Mouse (Mus musculus): ENCODE data around the gene Nrip1.
"Not testable (repeated sequence)": the region's sequence is repeated elsewhere in the genome, so short reads cannot be mapped to it uniquely, and the experiment has no call there.

Gene Nrip1

GRCm38 (mm10) chr16:76373671-76374091 lies at the start of gene Nrip1:
TSS of gene Nrip1 (minus strand) at chr16:76373827.
- in situ Hi-C loops (cut with MboI; ENCODE audit: low pct_unique_long_range_greater_than_20kb in 1 of 2, low sequenced_read_pairs in 2 of 2, unreplicated experiment in 1 of 2), result no loop called here

DNA sequence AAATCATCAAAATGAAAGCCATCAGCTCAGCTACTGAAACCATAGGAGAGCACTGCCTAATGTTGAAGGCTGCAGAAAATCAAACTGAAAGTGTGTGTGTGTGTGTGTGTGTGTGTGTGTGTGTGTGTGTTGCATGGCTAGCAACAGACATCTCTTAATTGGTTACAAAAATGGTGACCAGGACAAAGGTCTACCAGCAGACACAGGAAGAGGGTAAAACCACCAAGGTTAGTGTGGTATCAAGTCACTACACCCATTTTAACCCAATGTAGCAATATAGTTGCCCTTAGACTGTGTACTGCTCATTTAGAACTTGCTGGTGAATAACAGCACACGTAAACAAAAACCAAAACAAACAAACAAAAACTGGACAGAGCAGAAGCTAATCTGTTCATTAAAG lies 48.9 kb upstream of the Nrip1 start:
- in situ Hi-C loops (cut with MboI; ENCODE audit: low pct_unique_long_range_greater_than_20kb in 1 of 2, low sequenced_read_pairs in 2 of 2, unreplicated experiment in 1 of 2), result no loop called here

- in situ Hi-C loops (cut with MboI; ENCODE audit: low pct_unique_long_range_greater_than_20kb in 1 of 2, low sequenced_read_pairs in 2 of 2, unreplicated experiment in 1 of 2), result no loop called here
Observed at GRCm38 (mm10) chr16:76419849-76420248, 46.2 kb upstream of the Nrip1 start.

- in situ Hi-C loops (cut with MboI; ENCODE audit: low pct_unique_long_range_greater_than_20kb in 1 of 2, low sequenced_read_pairs in 2 of 2, unreplicated experiment in 1 of 2), result no loop called here
Observed at GRCm38 (mm10) chr16:76416477-76416876, 42.9 kb upstream of the Nrip1 start.

DNA sequence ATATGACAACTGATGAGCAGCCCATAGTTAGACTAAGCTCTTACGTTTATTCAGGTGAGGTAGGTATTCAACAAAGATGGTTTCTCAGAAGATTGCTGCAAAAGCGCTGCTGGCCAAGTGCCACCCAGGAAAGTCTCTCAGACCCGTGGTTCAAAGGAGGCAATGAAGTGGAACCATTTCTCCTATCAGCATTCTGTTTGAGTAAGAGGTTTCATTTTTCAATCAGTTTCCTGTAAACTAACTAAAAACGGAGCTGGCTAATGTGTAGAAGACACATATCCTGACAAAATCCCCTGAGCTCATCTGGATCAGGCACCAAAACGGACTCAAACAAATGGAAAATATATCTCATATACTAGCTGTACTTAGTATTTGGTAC lies 42.4 kb upstream of the Nrip1 start:
- in situ Hi-C loops (cut with MboI; ENCODE audit: low pct_unique_long_range_greater_than_20kb in 1 of 2, low sequenced_read_pairs in 2 of 2, unreplicated experiment in 1 of 2), result no loop called here

GRCm38 (mm10) chr16:76415407-76416059 lies 41.9 kb upstream of the Nrip1 start:
- in situ Hi-C loops (cut with MboI; ENCODE audit: low pct_unique_long_range_greater_than_20kb in 1 of 2, low sequenced_read_pairs in 2 of 2, unreplicated experiment in 1 of 2), result no loop called here

GRCm38 (mm10) chr16:76414528-76414927 lies 40.9 kb upstream of the Nrip1 start:
- in situ Hi-C loops (cut with MboI; ENCODE audit: low pct_unique_long_range_greater_than_20kb in 1 of 2, low sequenced_read_pairs in 2 of 2, unreplicated experiment in 1 of 2), result no loop called here

GRCm38 (mm10) chr16:76413581-76413980 lies 40.0 kb upstream of the Nrip1 start:
- in situ Hi-C loops (cut with MboI; ENCODE audit: low pct_unique_long_range_greater_than_20kb in 1 of 2, low sequenced_read_pairs in 2 of 2, unreplicated experiment in 1 of 2), result no loop called here

DNA sequence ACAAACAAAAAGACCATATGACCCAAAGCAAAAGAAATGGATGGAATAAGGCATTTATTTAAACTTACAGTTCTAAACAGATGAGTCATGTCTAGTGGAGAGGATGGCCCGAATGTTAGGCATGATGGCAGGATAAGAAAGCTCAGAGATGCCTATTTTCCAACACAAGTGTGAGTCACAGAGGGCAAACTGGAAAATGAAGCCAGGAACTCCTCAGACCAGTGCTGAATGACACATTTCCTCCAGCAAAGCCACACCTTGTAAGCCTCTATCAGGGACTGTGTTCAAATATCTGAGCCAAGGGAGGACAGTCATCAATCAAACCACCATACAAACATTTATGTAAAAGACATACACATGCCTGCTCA lies 35.7 kb upstream of the Nrip1 start:
- in situ Hi-C loops (cut with MboI; ENCODE audit: low pct_unique_long_range_greater_than_20kb in 1 of 2, low sequenced_read_pairs in 2 of 2, unreplicated experiment in 1 of 2), result no loop called here

GRCm38 (mm10) chr16:76408696-76409354 lies 35.2 kb upstream of the Nrip1 start:
- in situ Hi-C loops (cut with MboI; ENCODE audit: low pct_unique_long_range_greater_than_20kb in 1 of 2, low sequenced_read_pairs in 2 of 2, unreplicated experiment in 1 of 2), result no loop called here

- in situ Hi-C loops (cut with MboI; ENCODE audit: low pct_unique_long_range_greater_than_20kb in 1 of 2, low sequenced_read_pairs in 2 of 2, unreplicated experiment in 1 of 2), result no loop called here
Observed at GRCm38 (mm10) chr16:76408241-76408640, 34.6 kb upstream of the Nrip1 start.

DNA sequence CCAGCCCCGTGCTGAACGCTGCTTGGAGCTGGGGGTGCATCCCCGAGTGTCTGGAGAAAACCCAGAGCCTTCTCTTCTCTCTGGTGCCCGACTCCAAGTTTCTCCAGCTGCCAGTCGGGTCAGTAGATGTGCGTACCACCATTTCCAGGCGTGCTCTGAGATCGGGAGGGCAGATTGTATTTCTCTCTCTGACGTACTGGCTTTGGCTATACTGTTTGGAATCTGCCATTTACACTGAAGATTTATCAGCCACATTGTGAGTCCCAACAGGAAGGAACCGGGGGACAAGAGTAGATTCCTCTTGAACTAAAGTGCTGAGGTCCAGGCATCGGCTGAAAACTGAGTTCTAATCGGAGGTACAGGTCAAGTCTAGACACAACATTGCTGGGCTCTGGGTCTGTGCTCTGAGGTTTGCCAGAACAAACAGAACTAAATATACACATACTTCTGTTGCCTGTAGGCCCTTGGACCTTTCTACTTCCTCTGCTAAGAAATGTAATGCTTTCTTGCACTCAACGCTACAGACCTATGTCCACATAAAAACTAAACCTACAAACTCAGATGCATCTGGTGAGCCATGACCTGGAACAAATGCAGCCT lies 33.8 kb upstream of the Nrip1 start:
- in situ Hi-C loops (cut with MboI; ENCODE audit: low pct_unique_long_range_greater_than_20kb in 1 of 2, low sequenced_read_pairs in 2 of 2, unreplicated experiment in 1 of 2), result no loop called here

DNA sequence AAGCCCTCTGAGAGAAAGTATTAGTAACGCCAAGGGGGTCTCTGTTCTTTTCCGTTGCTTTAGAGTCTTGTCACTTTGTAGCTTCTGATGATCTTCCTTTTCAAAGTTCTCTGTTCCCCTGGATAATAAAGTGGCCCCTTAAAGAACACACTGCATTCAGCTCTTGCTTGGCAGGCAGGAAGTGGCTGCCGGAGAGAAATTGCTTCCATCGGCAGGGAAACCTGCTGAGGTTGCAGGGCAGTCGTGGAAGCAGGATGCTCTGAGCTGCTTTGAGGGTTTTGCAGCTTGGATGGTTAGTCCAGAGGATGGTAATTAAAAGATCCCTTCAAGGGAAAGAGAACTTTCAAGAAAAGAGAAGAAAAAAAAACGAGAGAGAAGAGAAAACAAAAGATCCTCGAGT lies 33.3 kb upstream of the Nrip1 start:
- in situ Hi-C loops (cut with MboI; ENCODE audit: low pct_unique_long_range_greater_than_20kb in 1 of 2, low sequenced_read_pairs in 2 of 2, unreplicated experiment in 1 of 2), result no loop called here

DNA sequence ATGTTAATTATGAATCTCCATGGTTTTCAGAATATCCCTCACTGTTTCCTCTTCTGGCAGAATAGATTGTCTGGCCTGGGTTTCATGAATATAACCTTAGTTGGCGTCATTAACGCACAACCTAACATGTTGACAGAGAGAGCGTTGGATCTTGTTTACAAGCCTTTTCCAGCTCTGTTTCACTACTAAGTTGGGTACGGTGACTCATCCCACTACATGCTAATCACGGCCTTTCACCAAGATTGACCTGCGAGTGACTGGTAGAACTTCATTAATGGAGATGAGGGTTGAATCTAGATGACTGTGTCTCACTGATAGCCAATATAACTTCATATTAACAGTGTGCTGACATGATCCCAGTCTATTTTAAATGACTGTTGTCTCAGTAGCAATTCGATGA lies 32.7 kb upstream of the Nrip1 start:
- in situ Hi-C loops (cut with MboI; ENCODE audit: low pct_unique_long_range_greater_than_20kb in 1 of 2, low sequenced_read_pairs in 2 of 2, unreplicated experiment in 1 of 2), result no loop called here

DNA sequence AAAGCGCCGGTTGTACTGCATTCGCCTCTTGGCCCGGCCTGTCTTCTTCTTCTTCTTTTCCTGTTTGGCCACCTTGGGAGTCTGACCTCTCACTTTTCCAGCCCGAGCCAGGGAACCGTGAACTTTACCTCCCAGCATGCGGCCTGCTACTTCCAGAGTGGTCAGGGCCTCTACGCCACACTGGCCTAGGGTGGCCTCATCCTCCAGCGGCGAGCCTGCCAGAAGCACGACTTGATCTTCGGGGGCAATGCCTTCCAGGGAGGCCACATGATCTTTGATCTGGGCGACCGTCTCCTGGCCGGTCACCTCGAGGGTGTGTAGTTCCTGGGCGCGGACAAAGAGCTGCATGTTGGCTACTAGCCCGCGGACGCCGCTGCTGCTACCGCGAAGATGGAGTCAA lies 29.7 kb upstream of the Nrip1 start:
- in situ Hi-C loops (cut with MboI; ENCODE audit: low pct_unique_long_range_greater_than_20kb in 1 of 2, low sequenced_read_pairs in 2 of 2, unreplicated experiment in 1 of 2), result not testable (repeated sequence)

DNA sequence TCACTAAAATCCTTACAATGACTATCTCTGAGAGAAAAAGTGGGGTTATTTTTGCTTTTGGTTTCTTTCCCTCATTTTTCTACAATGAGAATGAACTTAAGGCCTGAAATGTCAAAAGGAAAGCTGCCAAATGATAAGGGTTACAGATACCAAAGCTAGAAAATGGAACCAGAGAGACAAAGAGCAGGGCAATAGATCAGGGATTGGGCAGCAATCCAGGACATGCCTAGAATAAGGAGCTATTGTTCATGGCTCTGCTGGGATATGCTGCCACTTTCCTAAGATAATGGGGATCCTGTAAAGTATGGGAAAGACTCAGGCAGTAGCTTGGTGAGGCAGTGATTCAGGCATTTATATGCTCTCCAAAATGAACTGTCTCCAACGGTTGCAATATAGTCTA lies 22.9 kb upstream of the Nrip1 start:
- in situ Hi-C loops (cut with MboI; ENCODE audit: low pct_unique_long_range_greater_than_20kb in 1 of 2, low sequenced_read_pairs in 2 of 2, unreplicated experiment in 1 of 2), result no loop called here

DNA sequence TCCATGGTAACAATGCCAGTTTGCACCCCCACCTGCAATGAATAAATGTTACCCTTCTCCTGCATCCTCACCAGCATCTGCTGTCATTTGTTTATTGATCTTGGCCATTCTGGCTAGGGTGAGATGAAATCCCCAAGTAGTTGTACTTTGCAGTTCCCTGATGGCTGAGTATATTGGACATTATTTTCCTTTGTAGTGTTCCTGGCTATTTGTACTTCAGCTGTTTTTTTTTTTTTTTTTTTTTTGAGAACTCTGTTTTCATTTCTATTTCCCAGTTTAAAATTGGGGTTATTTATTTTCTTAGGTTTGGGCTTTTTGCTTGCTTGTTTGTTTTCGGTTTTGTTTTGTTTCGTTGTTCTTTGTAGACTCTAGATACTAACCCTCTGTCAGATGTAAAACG lies 19.6 kb upstream of the Nrip1 start:
- in situ Hi-C loops (cut with MboI; ENCODE audit: low pct_unique_long_range_greater_than_20kb in 1 of 2, low sequenced_read_pairs in 2 of 2, unreplicated experiment in 1 of 2), result no loop called here

DNA sequence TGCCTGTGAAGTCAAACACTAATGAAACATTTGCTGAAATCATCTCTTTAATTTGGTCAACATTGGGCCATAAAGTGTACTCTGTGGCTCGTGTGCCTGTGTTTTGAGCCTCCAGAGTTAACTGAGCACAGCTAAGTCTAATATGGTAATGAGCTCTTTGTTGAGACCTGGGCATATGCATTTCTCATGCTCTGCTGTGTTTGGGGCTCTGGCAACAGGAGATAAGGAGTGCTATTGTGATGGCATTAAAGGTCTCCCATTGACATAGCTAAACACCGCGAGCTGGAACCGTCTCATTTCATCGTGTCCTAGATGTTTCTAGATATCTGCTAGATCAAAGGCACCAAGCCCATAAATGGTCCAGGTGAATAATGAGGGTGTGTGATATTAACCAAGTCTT lies 12.9 kb upstream of the Nrip1 start:
- in situ Hi-C loops (cut with MboI; ENCODE audit: low pct_unique_long_range_greater_than_20kb in 1 of 2, low sequenced_read_pairs in 2 of 2, unreplicated experiment in 1 of 2), result no loop called here

DNA sequence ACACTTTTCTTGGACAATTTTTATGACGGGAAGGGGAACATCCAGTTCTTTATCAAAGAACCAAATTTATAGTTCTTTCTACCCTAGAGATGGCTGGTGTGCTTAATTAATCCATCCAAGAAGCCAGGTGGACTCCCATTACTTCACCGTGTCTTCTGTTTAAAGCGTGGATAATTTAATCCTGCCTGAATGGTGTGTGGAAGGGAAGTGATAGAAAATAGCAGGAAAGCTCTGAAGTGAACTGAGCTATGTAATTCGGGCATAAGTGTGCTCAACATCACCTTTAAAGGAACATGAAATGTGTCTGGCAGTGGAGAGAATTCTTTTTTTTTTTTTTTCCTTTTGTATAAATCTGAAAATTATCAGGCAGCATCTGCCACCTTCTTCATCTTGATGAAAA lies 12.4 kb upstream of the Nrip1 start:
- in situ Hi-C loops (cut with MboI; ENCODE audit: low pct_unique_long_range_greater_than_20kb in 1 of 2, low sequenced_read_pairs in 2 of 2, unreplicated experiment in 1 of 2), result no loop called here

GRCm38 (mm10) chr16:76377211-76377610 lies 3.6 kb upstream of the Nrip1 start:
- in situ Hi-C loops (cut with MboI; ENCODE audit: low pct_unique_long_range_greater_than_20kb in 1 of 2, low sequenced_read_pairs in 2 of 2, unreplicated experiment in 1 of 2), result no loop called here

All from mouse embryonic stem cell (cell line).